Mouse (Mus musculus): ENCODE results near the gene Stra6. TPM values are rescaled to one million over a fixed set of nuclear protein-coding genes. Genes with fewer than 3 reads are reported as not detected.
A peak's percentile ranks its signal among the peaks of the same experiment; 100 is the strongest.

Stra6 gene
- polyA plus RNA-seq, 1 experiment from 2014 or later: 21.8 TPM

GRCm38 (mm10) chr9:58067546-58067945, 4.0 kb downstream of the Stra6 start:
- H3K36me3 ChIP-seq (ENCODE audit: control insufficient read depth, insufficient read depth, low read length): no peaks in the 10 kb centered on the region
- no peaks in the 10 kb centered on the region for H3K9me3 ChIP-seq (ENCODE audit: control insufficient read depth, low read length)
- no peak for DNase-seq (ENCODE audit: low spot score)
- 85% methylated on average over 3 of the region's 3 CpGs for WGBS
- no peak overlapping the region for H3K27ac ChIP-seq (ENCODE audit: low read depth, low read length)
- no peak overlapping the region for H3K4me2 ChIP-seq (ENCODE audit: low read depth, low read length, severe bottlenecking)
- no peaks in the 10 kb centered on the region for H3K27me3 ChIP-seq (ENCODE audit: control insufficient read depth, insufficient read depth, low read length)
- H3K4me3 ChIP-seq (ENCODE audit: low read depth, low read length): no peak overlapping the region
- ATAC-seq (replicated peaks; ENCODE audit: low FRiP score): no peak
- H3K9ac ChIP-seq (ENCODE audit: low read length): no peak overlapping the region
- H3K4me1 ChIP-seq (replicated peaks; ENCODE audit: control insufficient read depth, insufficient read depth, low read length): peaks cover 17% of the 10 kb centered on the region; the same call in 1 of the 2 replicates

DNA sequence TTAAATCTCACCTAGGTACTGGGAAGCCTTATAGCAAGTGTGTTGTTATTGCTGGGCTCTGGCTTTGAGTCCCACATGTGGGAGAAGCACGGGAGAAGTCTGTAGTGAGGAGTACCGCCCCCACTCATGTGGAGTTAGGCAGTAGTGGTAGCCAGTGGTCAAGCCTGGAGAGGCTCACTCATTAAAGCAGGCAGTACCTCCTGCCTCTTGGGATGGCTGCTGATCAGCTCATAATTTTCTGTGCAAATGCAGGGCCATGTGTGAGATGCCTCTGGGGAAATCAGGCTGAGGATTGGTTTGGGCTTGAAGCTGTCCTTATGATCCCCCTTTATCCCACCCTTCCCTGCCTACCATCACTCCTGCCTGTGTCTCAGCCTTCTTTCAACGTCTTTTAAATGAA, 11.0 kb downstream of the Stra6 start:
- Histone ChIP-seq H3K27me3 (ENCODE audit: control insufficient read depth, insufficient read depth, low read length) (no peaks in the 10 kb centered on the region), H3K4me2 (ENCODE audit: low read depth, low read length, severe bottlenecking) (no peak overlapping the region), H3K9ac (ENCODE audit: low read length) (no peak overlapping the region), H3K9me3 (ENCODE audit: control insufficient read depth, low read length) (no peaks in the 10 kb centered on the region), H3K4me3 (ENCODE audit: low read depth, low read length) (no peak overlapping the region), H3K4me1 (replicated peaks; ENCODE audit: control insufficient read depth, insufficient read depth, low read length) (peaks cover 5% of the 10 kb centered on the region; the same call in 1 of the 2 replicates), H3K36me3 (ENCODE audit: control insufficient read depth, insufficient read depth, low read length) (no peaks in the 10 kb centered on the region), H3K27ac (ENCODE audit: low read depth, low read length) (no peak overlapping the region)
- DNase-seq (ENCODE audit: low spot score) (no peak), ATAC-seq (replicated peaks; ENCODE audit: low FRiP score) (no peak)
- WGBS: 61% methylated on average over 3 of the region's 3 CpGs

- no peak overlapping the region for H3K4me3 ChIP-seq (ENCODE audit: low read depth, low read length)
- no peaks in the 10 kb centered on the region for H3K27me3 ChIP-seq (ENCODE audit: control insufficient read depth, insufficient read depth, low read length)
- peak overlapping the region; percentile 4; the same call in 1 of the 2 replicates for H3K9ac ChIP-seq (ENCODE audit: low read length)
- no peaks in the 10 kb centered on the region for H3K36me3 ChIP-seq (ENCODE audit: control insufficient read depth, insufficient read depth, low read length)
- ATAC-seq (replicated peaks; ENCODE audit: low FRiP score) (peak; percentile 56; the same call in 1 of the 2 replicates), DNase-seq (ENCODE audit: low spot score) (no peak)
- H3K9me3 ChIP-seq (ENCODE audit: control insufficient read depth, low read length): no peaks in the 10 kb centered on the region
- H3K27ac ChIP-seq (ENCODE audit: low read depth, low read length): peak overlapping the region; percentile 68
- 21% methylated on average over 8 of the region's 8 CpGs for WGBS
- H3K4me2 ChIP-seq (ENCODE audit: low read depth, low read length, severe bottlenecking): no peak overlapping the region
- peaks cover 17% of the 10 kb centered on the region for H3K4me1 ChIP-seq (replicated peaks; ENCODE audit: control insufficient read depth, insufficient read depth, low read length)
These were observed 21.0 kb downstream of the Stra6 start for GRCm38 (mm10) chr9:58084586-58084985.

GRCm38 (mm10) chr9:58085074-58085473, 21.5 kb downstream of the Stra6 start:
- no peak overlapping the region for H3K4me3 ChIP-seq (ENCODE audit: low read depth, low read length)
- no peaks in the 10 kb centered on the region for H3K27me3 ChIP-seq (ENCODE audit: control insufficient read depth, insufficient read depth, low read length)
- DNase-seq (ENCODE audit: low spot score) (no peak), ATAC-seq (replicated peaks; ENCODE audit: low FRiP score) (peak; percentile 44; the same call in 1 of the 2 replicates)
- H3K27ac ChIP-seq (ENCODE audit: low read depth, low read length): peak overlapping the region; percentile 68
- H3K9ac ChIP-seq (ENCODE audit: low read length): peak overlapping the region; percentile 4; the same call in 1 of the 2 replicates
- peaks cover 17% of the 10 kb centered on the region for H3K4me1 ChIP-seq (replicated peaks; ENCODE audit: control insufficient read depth, insufficient read depth, low read length)
- H3K36me3 ChIP-seq (ENCODE audit: control insufficient read depth, insufficient read depth, low read length): no peaks in the 10 kb centered on the region
- no peak overlapping the region for H3K4me2 ChIP-seq (ENCODE audit: low read depth, low read length, severe bottlenecking)
- no peaks in the 10 kb centered on the region for H3K9me3 ChIP-seq (ENCODE audit: control insufficient read depth, low read length)
- WGBS: 7% methylated on average over 2 of the region's 2 CpGs

- no peak for ATAC-seq (replicated peaks; ENCODE audit: low FRiP score)
- WGBS: 29% methylated on average over 9 of the region's 9 CpGs
- H3K27ac ChIP-seq (ENCODE audit: low read depth, low read length): peak overlapping the region; percentile 19; the same call in 1 of the 2 replicates
These were observed 22.6 kb downstream of the Stra6 start for GRCm38 (mm10) chr9:58086203-58086602.

GRCm38 (mm10) chr9:58086861-58087260, 23.3 kb downstream of the Stra6 start:
- H3K4me1 ChIP-seq (replicated peaks; ENCODE audit: control insufficient read depth, insufficient read depth, low read length): peaks cover 17% of the 10 kb centered on the region
- H3K4me2 ChIP-seq (ENCODE audit: low read depth, low read length, severe bottlenecking): no peak overlapping the region
- WGBS: 59% methylated on average over 7 of the region's 7 CpGs
- H3K36me3 ChIP-seq (ENCODE audit: control insufficient read depth, insufficient read depth, low read length): no peaks in the 10 kb centered on the region
- H3K9me3 ChIP-seq (ENCODE audit: control insufficient read depth, low read length): no peaks in the 10 kb centered on the region
- ATAC-seq (replicated peaks; ENCODE audit: low FRiP score) (no peak), DNase-seq (ENCODE audit: low spot score) (no peak)
- no peak overlapping the region for H3K4me3 ChIP-seq (ENCODE audit: low read depth, low read length)
- H3K9ac ChIP-seq (ENCODE audit: low read length): no peak overlapping the region
- no peaks in the 10 kb centered on the region for H3K27me3 ChIP-seq (ENCODE audit: control insufficient read depth, insufficient read depth, low read length)
- no peak overlapping the region for H3K27ac ChIP-seq (ENCODE audit: low read depth, low read length)

More at GRCm38 (mm10) chr9:58086203-58086602, 22.6 kb downstream of the Stra6 start:
- Histone ChIP-seq H3K9me3 (ENCODE audit: control insufficient read depth, low read length) (no peaks in the 10 kb centered on the region), H3K27me3 (ENCODE audit: control insufficient read depth, insufficient read depth, low read length) (no peaks in the 10 kb centered on the region), H3K4me3 (ENCODE audit: low read depth, low read length) (no peak overlapping the region), H3K9ac (ENCODE audit: low read length) (peak overlapping the region; percentile 7; the same call in 1 of the 2 replicates), H3K36me3 (ENCODE audit: control insufficient read depth, insufficient read depth, low read length) (no peaks in the 10 kb centered on the region), H3K4me1 (replicated peaks; ENCODE audit: control insufficient read depth, insufficient read depth, low read length) (peaks cover 17% of the 10 kb centered on the region), H3K4me2 (ENCODE audit: low read depth, low read length, severe bottlenecking) (no peak overlapping the region)
- no peak for DNase-seq (ENCODE audit: low spot score)

- WGBS: 71% methylated on average over 7 of the region's 7 CpGs
- 0 out of 2 replicates have a peak overlapping the region, but pooled peaks have one; percentile 34 for H3K27ac ChIP-seq (ENCODE audit: low read depth, low read length)
- ATAC-seq (replicated peaks; ENCODE audit: low FRiP score) (no peak), DNase-seq (ENCODE audit: low spot score) (no peak)
- H3K4me3 ChIP-seq (ENCODE audit: low read depth, low read length): no peak overlapping the region
- H3K4me2 ChIP-seq (ENCODE audit: low read depth, low read length, severe bottlenecking): no peak overlapping the region
- no peak overlapping the region for H3K9ac ChIP-seq (ENCODE audit: low read length)
- no peaks in the 10 kb centered on the region for H3K36me3 ChIP-seq (ENCODE audit: control insufficient read depth, insufficient read depth, low read length)
- H3K4me1 ChIP-seq (replicated peaks; ENCODE audit: control insufficient read depth, insufficient read depth, low read length): peaks cover 18% of the 10 kb centered on the region
- no peaks in the 10 kb centered on the region for H3K9me3 ChIP-seq (ENCODE audit: control insufficient read depth, low read length)
- H3K27me3 ChIP-seq (ENCODE audit: control insufficient read depth, insufficient read depth, low read length): no peaks in the 10 kb centered on the region
These were observed 23.9 kb downstream of the Stra6 start for GRCm38 (mm10) chr9:58087277-58087998.

GRCm38 (mm10) chr9:58091623-58092425, 28.2 kb downstream of the Stra6 start:
- H3K27ac ChIP-seq (ENCODE audit: low read depth, low read length): no peak overlapping the region
- no peak overlapping the region for H3K4me3 ChIP-seq (ENCODE audit: low read depth, low read length)
- WGBS: 60% methylated on average over 4 of the region's 4 CpGs
- H3K36me3 ChIP-seq (ENCODE audit: control insufficient read depth, insufficient read depth, low read length): no peaks in the 10 kb centered on the region
- no peaks in the 10 kb centered on the region for H3K27me3 ChIP-seq (ENCODE audit: control insufficient read depth, insufficient read depth, low read length)
- ATAC-seq (replicated peaks; ENCODE audit: low FRiP score) (no peak), DNase-seq (ENCODE audit: low spot score) (no peak)
- no peak overlapping the region for H3K4me2 ChIP-seq (ENCODE audit: low read depth, low read length, severe bottlenecking)
- no peak overlapping the region for H3K9ac ChIP-seq (ENCODE audit: low read length)
- H3K9me3 ChIP-seq (ENCODE audit: control insufficient read depth, low read length): no peaks in the 10 kb centered on the region
- H3K4me1 ChIP-seq (replicated peaks; ENCODE audit: control insufficient read depth, insufficient read depth, low read length): peaks cover 9% of the 10 kb centered on the region
